Mouse (Mus musculus): ENCODE data around the gene Sec22c. TPM values are rescaled to one million over a fixed set of nuclear protein-coding genes. Genes with fewer than 3 reads are reported as not detected.

Gene Sec22c
- polyA plus RNA-seq, 1 experiment from 2014 or later: 6.1 TPM

DNA sequence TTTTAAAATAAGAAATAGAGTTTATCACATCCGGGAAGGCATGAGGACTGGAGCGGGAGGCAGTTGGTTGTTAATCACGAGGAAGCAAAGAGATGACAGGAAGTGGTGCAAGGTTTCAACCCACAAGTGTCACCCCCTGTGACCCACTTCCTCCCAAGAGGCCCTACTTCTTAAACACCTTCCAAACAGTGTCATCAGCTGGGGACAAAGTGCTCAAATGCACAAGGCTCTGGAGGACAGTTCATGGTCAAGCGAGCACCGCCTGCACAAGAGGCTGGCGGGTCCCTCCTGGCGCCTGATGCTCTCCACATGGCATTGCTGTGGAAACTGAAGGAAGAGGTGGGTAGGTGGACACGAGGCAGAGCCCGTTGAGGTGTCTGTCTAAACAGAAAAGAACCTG is 30.3 kb downstream of the Sec22c start:
- Histone ChIP-seq H3K4me1 (ENCODE audit: insufficient read depth, low read depth, low read length) (peaks cover 11% of the 10 kb centered on the region), H3K36me3 (ENCODE audit: insufficient read depth, low read length) (no peaks in the 10 kb centered on the region), H3K9me3 (ENCODE audit: low read length) (no peaks in the 10 kb centered on the region), H3K4me2 (replicated peaks; ENCODE audit: low read depth, low read length) (no peak overlapping the region), H3K27me3 (replicated peaks; ENCODE audit: insufficient read depth, low read length) (0 out of 2 replicates have a peak, but pooled peaks cover 6% of the 10 kb centered on the region), H3K27ac (ENCODE audit: low read length) (no peak overlapping the region), H3K9ac (replicated peaks; ENCODE audit: low read depth) (no peak overlapping the region), H3K4me3 (ENCODE audit: low read depth, low read length) (no peak overlapping the region)
- WGBS: 73% methylated on average over 9 of the region's 9 CpGs
- peak; percentile 61 for DNase-seq (ENCODE audit: low spot score)
- no peak for TF ChIP-seq CTCF (IDR thresholded peaks at IDR 0.05)
- no peak for TF ChIP-seq EP300 (IDR thresholded peaks at IDR 0.05)
- no peak for ATAC-seq

DNA sequence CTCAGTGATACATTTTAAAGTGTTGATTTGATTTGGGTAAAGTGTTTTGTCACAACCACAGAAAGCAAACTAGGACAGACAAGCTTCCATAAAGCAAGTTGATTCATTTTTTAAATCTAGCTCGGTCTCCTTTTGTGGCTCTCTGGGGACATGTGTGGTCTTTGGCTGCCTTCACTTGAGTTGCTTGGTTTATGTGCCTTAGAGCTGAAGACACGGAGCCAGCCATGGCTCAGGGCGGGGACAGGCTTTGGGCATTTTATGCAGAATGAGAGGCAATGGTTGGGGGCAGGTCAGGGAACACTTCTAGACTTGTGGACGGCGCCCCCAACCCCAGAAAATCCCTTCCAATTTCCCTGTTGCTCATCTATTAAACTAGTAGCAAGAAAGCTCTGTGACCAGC is 31.6 kb downstream of the Sec22c start:
- Histone ChIP-seq H3K4me2 (replicated peaks; ENCODE audit: low read depth, low read length) (no peak overlapping the region), H3K4me3 (ENCODE audit: low read depth, low read length) (no peak overlapping the region), H3K27ac (ENCODE audit: low read length) (no peak overlapping the region), H3K9me3 (ENCODE audit: low read length) (no peaks in the 10 kb centered on the region), H3K36me3 (ENCODE audit: insufficient read depth, low read length) (no peaks in the 10 kb centered on the region), H3K27me3 (replicated peaks; ENCODE audit: insufficient read depth, low read length) (peaks cover 16% of the 10 kb centered on the region), H3K4me1 (ENCODE audit: insufficient read depth, low read depth, low read length) (peaks cover 14% of the 10 kb centered on the region), H3K9ac (replicated peaks; ENCODE audit: low read depth) (no peak overlapping the region)
- TF ChIP-seq CTCF (IDR thresholded peaks at IDR 0.05) (no peak), EP300 (IDR thresholded peaks at IDR 0.05) (no peak)
- DNase-seq (ENCODE audit: low spot score) (no peak), ATAC-seq (no peak)
- WGBS: 87% methylated on average over 5 of the region's 5 CpGs

DNA sequence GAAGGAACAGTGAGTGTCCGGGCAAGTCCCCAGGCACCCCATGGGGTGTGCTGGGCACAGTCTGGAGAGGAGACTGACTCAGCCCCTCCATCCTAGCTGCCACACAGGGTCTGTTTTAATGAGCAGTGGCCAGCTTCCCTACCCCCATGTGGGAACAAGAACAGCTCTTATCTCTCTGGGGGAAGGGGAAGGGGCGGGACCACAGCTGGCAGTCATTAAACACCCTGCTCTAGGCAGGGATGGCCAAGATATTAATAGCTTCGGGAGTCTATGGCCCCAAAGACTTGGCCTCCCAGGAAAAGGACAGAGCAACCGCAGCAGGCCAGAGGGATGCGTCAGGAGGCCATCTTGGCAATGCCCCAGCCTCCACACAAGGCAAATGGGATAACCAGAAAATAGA is 33.0 kb downstream of the Sec22c start:
- Histone ChIP-seq H3K4me1 (ENCODE audit: insufficient read depth, low read depth, low read length) (peaks cover 7% of the 10 kb centered on the region), H3K9me3 (ENCODE audit: low read length) (no peaks in the 10 kb centered on the region), H3K27me3 (replicated peaks; ENCODE audit: insufficient read depth, low read length) (peaks cover 25% of the 10 kb centered on the region), H3K9ac (replicated peaks; ENCODE audit: low read depth) (no peak overlapping the region), H3K4me2 (replicated peaks; ENCODE audit: low read depth, low read length) (no peak overlapping the region), H3K36me3 (ENCODE audit: insufficient read depth, low read length) (no peaks in the 10 kb centered on the region), H3K27ac (ENCODE audit: low read length) (no peak overlapping the region), H3K4me3 (ENCODE audit: low read depth, low read length) (no peak overlapping the region)
- ATAC-seq (0 out of 2 replicates have a peak, but pooled peaks have one; percentile 25), DNase-seq (ENCODE audit: low spot score) (peak; percentile 56)
- 40% methylated on average over 5 of the region's 5 CpGs for WGBS
- TF ChIP-seq CTCF (IDR thresholded peaks at IDR 0.05) (no peak), EP300 (IDR thresholded peaks at IDR 0.05) (peak; percentile 33)

DNA sequence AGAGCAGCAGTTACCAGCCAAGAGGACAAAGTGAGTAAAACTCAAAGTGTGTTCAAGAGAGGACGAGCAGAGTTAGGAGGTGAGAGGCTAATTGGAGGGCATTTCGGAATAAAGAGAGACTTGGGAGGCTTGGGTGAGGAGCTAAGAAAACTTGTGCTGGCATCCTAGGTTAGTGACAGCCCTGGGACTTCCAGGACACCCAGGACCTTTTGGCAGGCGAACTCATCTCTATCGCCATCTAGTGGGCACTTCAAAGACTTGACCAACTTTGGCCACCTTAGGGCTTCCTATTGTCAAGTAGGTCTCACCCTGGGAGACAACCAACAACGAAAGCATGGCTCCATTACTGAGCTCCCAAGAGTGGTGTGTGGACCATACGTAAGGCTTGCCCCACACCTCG is 34.0 kb downstream of the Sec22c start:
- DNase-seq (ENCODE audit: low spot score) (peak; percentile 83), ATAC-seq (peak; percentile 43)
- Histone ChIP-seq H3K4me1 (ENCODE audit: insufficient read depth, low read depth, low read length) (peaks cover 7% of the 10 kb centered on the region), H3K9ac (replicated peaks; ENCODE audit: low read depth) (no peak overlapping the region), H3K9me3 (ENCODE audit: low read length) (no peaks in the 10 kb centered on the region), H3K27me3 (replicated peaks; ENCODE audit: insufficient read depth, low read length) (peaks cover 25% of the 10 kb centered on the region), H3K36me3 (ENCODE audit: insufficient read depth, low read length) (no peaks in the 10 kb centered on the region), H3K4me3 (ENCODE audit: low read depth, low read length) (no peak overlapping the region), H3K4me2 (replicated peaks; ENCODE audit: low read depth, low read length) (no peak overlapping the region), H3K27ac (ENCODE audit: low read length) (no peak overlapping the region)
- TF ChIP-seq EP300 (IDR thresholded peaks at IDR 0.05) (no peak), CTCF (IDR thresholded peaks at IDR 0.05) (peak; percentile 82)
- 22% methylated on average over 7 of the region's 7 CpGs for WGBS

DNA sequence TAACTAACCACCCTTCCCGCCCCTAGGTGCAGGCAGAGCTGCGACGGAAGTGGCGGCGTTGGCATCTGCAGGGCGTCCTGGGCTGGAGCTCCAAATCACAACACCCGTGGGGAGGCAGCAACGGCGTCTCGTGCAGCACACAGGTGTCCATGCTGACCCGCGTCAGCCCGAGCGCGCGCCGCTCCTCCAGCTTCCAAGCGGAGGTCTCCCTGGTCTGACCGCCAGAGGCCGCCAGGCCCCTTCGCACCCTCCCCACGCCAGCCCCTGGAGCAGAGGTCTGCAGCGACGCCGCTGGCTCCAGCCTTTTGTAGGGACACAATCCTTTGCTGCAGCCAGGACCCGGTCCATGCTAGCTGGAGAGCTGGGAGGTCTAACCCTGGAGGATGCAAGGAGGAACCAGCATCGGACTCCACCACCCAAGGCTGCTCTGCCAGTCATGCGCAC is 35.9 kb downstream of the Sec22c start:
- Histone ChIP-seq H3K27me3 (replicated peaks; ENCODE audit: insufficient read depth, low read length) (peaks cover 25% of the 10 kb centered on the region), H3K4me3 (ENCODE audit: low read depth, low read length) (peak overlapping the region; percentile 5; the same call in 1 of the 2 replicates), H3K9ac (replicated peaks; ENCODE audit: low read depth) (no peak overlapping the region), H3K27ac (ENCODE audit: low read length) (no peak overlapping the region), H3K4me1 (ENCODE audit: insufficient read depth, low read depth, low read length) (peaks cover 7% of the 10 kb centered on the region), H3K9me3 (ENCODE audit: low read length) (no peaks in the 10 kb centered on the region), H3K36me3 (ENCODE audit: insufficient read depth, low read length) (no peaks in the 10 kb centered on the region), H3K4me2 (replicated peaks; ENCODE audit: low read depth, low read length) (peak overlapping the region; percentile 42)
- ATAC-seq: peak; percentile 68
- TF ChIP-seq CTCF (IDR thresholded peaks at IDR 0.05): peak; percentile 94
- TF ChIP-seq EP300 (IDR thresholded peaks at IDR 0.05): no peak
- DNase-seq (ENCODE audit: low spot score): peak; percentile 76
- 1% methylated on average over 28 of the region's 28 CpGs for WGBS

DNA sequence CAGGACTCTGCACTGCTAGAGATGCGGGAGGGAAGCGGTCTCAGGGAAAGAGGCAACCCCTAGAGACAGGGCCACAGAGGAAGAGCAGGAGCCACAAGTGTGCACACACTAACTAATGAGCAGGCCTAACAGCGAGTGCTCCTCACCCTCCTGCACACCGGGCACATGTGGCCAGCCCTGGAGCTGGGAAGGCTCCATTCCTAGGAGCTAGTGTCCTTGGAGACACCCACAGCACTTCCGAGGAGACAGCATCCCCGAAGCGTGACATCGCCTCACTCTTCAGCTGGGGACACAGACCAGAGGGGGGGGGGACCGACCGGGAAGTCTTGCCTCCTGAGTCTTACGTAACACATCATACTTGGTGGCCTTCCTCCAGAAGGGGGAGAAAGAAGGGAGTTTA is 37.5 kb downstream of the Sec22c start:
- Histone ChIP-seq H3K4me2 (replicated peaks; ENCODE audit: low read depth, low read length) (no peak overlapping the region), H3K4me1 (ENCODE audit: insufficient read depth, low read depth, low read length) (peaks cover 7% of the 10 kb centered on the region), H3K9ac (replicated peaks; ENCODE audit: low read depth) (no peak overlapping the region), H3K4me3 (ENCODE audit: low read depth, low read length) (no peak overlapping the region), H3K9me3 (ENCODE audit: low read length) (no peaks in the 10 kb centered on the region), H3K36me3 (ENCODE audit: insufficient read depth, low read length) (no peaks in the 10 kb centered on the region), H3K27me3 (replicated peaks; ENCODE audit: insufficient read depth, low read length) (peaks cover 25% of the 10 kb centered on the region), H3K27ac (ENCODE audit: low read length) (no peak overlapping the region)
- DNase-seq (ENCODE audit: low spot score) (no peak), ATAC-seq (no peak)
- TF ChIP-seq EP300 (IDR thresholded peaks at IDR 0.05) (no peak), CTCF (IDR thresholded peaks at IDR 0.05) (no peak; the same call in 1 of the 2 replicates)
- WGBS: 64% methylated on average over 10 of the region's 11 CpGs
